Mouse (Mus musculus): ENCODE measurements around the gene Gm10974. TPM values are rescaled to one million over a fixed set of nuclear protein-coding genes. Genes with fewer than 3 reads are reported as not detected.

The Gm10974 gene
- polyA plus RNA-seq (2014; fragmentation: Nextera tagmentation; extraction: Ambion mirVana): not detected in 2 replicates

GRCm38 (mm10) chr7:66365904-66366303, at the start of gene Gm10974:
Gm10974 (plus strand) TSS chr7:66365905.
- no peak within 1 kb of the TSS for H3K4me3 ChIP-seq (ENCODE audit: control insufficient read depth in 1 of 2, insufficient read depth in 1 of 2, low read depth in 1 of 2, low read length in 2 of 2)
- no peak within 1 kb of the TSS for H3K9ac ChIP-seq (ENCODE audit: low read length)
- no peak for ATAC-seq (ENCODE audit: insufficient number of reproducible peaks, insufficient read depth, low FRiP score, low read depth)
- peaks cover 7% of the 10 kb centered on the region; the same call in 1 of the 2 replicates for H3K9me3 ChIP-seq (ENCODE audit: control insufficient read depth, low read length)
- peaks cover 6 to 14% of the 10 kb centered on the region in 2 experiments for H3K4me1 ChIP-seq (ENCODE audit: control insufficient read depth in 2 of 2, insufficient read depth in 2 of 2, low read length in 2 of 2)
- no peak within 1 kb of the TSS for H3K27ac ChIP-seq (replicated peaks in 1 of 2; ENCODE audit: control insufficient read depth in 1 of 2, insufficient read depth in 1 of 2, low read depth in 2 of 2, low read length in 2 of 2)
- no peaks in the 10 kb centered on the region for H3K27me3 ChIP-seq (ENCODE audit: control insufficient read depth, insufficient read depth, low read length)
- 56% methylated on average over 2 of the region's 2 CpGs for WGBS
- H3K36me3 ChIP-seq (ENCODE audit: control insufficient read depth, insufficient read depth, low read length): no peaks in the 10 kb centered on the region
- no peak within 1 kb of the TSS for H3K4me2 ChIP-seq (ENCODE audit: low read length)

GRCm38 (mm10) chr7:66318147-66318546, 47.6 kb upstream of the Gm10974 start:
- Histone ChIP-seq H3K4me2 (ENCODE audit: low read length) (no peak overlapping the region), H3K27ac (replicated peaks in 1 of 2; ENCODE audit: control insufficient read depth in 1 of 2, insufficient read depth in 1 of 2, low read depth in 2 of 2, low read length in 2 of 2) (no peak overlapping the region), H3K9me3 (ENCODE audit: control insufficient read depth, low read length) (peaks cover 4% of the 10 kb centered on the region), H3K9ac (ENCODE audit: low read length) (no peak overlapping the region), H3K4me1 (ENCODE audit: control insufficient read depth in 2 of 2, insufficient read depth in 2 of 2, low read length in 2 of 2) (peaks cover 3 to 8% of the 10 kb centered on the region in 2 experiments), H3K27me3 (ENCODE audit: control insufficient read depth, insufficient read depth, low read length) (no peaks in the 10 kb centered on the region), H3K4me3 (ENCODE audit: control insufficient read depth in 1 of 2, insufficient read depth in 1 of 2, low read depth in 1 of 2, low read length in 2 of 2) (no peak overlapping the region), H3K36me3 (ENCODE audit: control insufficient read depth, insufficient read depth, low read length) (no peaks in the 10 kb centered on the region)
- 85% methylated on average over 6 of the region's 6 CpGs for WGBS
- no peak for ATAC-seq (ENCODE audit: insufficient number of reproducible peaks, insufficient read depth, low FRiP score, low read depth)

- H3K9me3 ChIP-seq (ENCODE audit: control insufficient read depth, low read length): peaks cover under 1% of the 10 kb centered on the region; the same call in 1 of the 2 replicates
- ATAC-seq (ENCODE audit: insufficient number of reproducible peaks, insufficient read depth, low FRiP score, low read depth): no peak
- H3K4me3 ChIP-seq (ENCODE audit: control insufficient read depth in 1 of 2, insufficient read depth in 1 of 2, low read depth in 1 of 2, low read length in 2 of 2): no peak overlapping the region
- H3K4me1 ChIP-seq (ENCODE audit: control insufficient read depth in 2 of 2, insufficient read depth in 2 of 2, low read length in 2 of 2): peaks cover 3 to 13% of the 10 kb centered on the region in 2 experiments
- H3K27me3 ChIP-seq (ENCODE audit: control insufficient read depth, insufficient read depth, low read length): no peaks in the 10 kb centered on the region
- H3K27ac ChIP-seq (replicated peaks in 1 of 2; ENCODE audit: control insufficient read depth in 1 of 2, insufficient read depth in 1 of 2, low read depth in 2 of 2, low read length in 2 of 2): 0 out of 4 replicates have a peak overlapping the region, but pooled peaks of 1 of the 2 experiments have one; percentile 8
- H3K9ac ChIP-seq (ENCODE audit: low read length): no peak overlapping the region
- H3K4me2 ChIP-seq (ENCODE audit: low read length): no peak overlapping the region
- H3K36me3 ChIP-seq (ENCODE audit: control insufficient read depth, insufficient read depth, low read length): no peaks in the 10 kb centered on the region
- WGBS: 49% methylated on average over 5 of the region's 5 CpGs
Observed at GRCm38 (mm10) chr7:66320996-66321395, 44.7 kb upstream of the Gm10974 start.

- no peak for ATAC-seq (ENCODE audit: insufficient number of reproducible peaks, insufficient read depth, low FRiP score, low read depth)
- Histone ChIP-seq H3K27ac (replicated peaks in 1 of 2; ENCODE audit: control insufficient read depth in 1 of 2, insufficient read depth in 1 of 2, low read depth in 2 of 2, low read length in 2 of 2) (no peak overlapping the region), H3K27me3 (ENCODE audit: control insufficient read depth, insufficient read depth, low read length) (no peaks in the 10 kb centered on the region), H3K4me2 (ENCODE audit: low read length) (no peak overlapping the region), H3K4me1 (ENCODE audit: control insufficient read depth in 2 of 2, insufficient read depth in 2 of 2, low read length in 2 of 2) (peaks cover 3 to 13% of the 10 kb centered on the region in 2 experiments), H3K9me3 (ENCODE audit: control insufficient read depth, low read length) (no peaks in the 10 kb centered on the region), H3K36me3 (ENCODE audit: control insufficient read depth, insufficient read depth, low read length) (no peaks in the 10 kb centered on the region), H3K4me3 (ENCODE audit: control insufficient read depth in 1 of 2, insufficient read depth in 1 of 2, low read depth in 1 of 2, low read length in 2 of 2) (no peak overlapping the region), H3K9ac (ENCODE audit: low read length) (no peak overlapping the region)
- 72% methylated on average over 9 of the region's 9 CpGs for WGBS
Observed at GRCm38 (mm10) chr7:66323252-66324015, 42.3 kb upstream of the Gm10974 start.

GRCm38 (mm10) chr7:66325419-66326053, 40.2 kb upstream of the Gm10974 start:
- no peak overlapping the region for H3K4me3 ChIP-seq (ENCODE audit: control insufficient read depth in 1 of 2, insufficient read depth in 1 of 2, low read depth in 1 of 2, low read length in 2 of 2)
- no peak overlapping the region for H3K4me2 ChIP-seq (ENCODE audit: low read length)
- no peaks in the 10 kb centered on the region for H3K9me3 ChIP-seq (ENCODE audit: control insufficient read depth, low read length)
- ATAC-seq (ENCODE audit: insufficient number of reproducible peaks, insufficient read depth, low FRiP score, low read depth): peak; percentile 47; the same call in 1 of the 2 replicates
- H3K4me1 ChIP-seq (ENCODE audit: control insufficient read depth in 2 of 2, insufficient read depth in 2 of 2, low read length in 2 of 2): peaks cover 3 to 13% of the 10 kb centered on the region in 2 experiments
- 64% methylated on average over 3 of the region's 3 CpGs for WGBS
- H3K9ac ChIP-seq (ENCODE audit: low read length): no peak overlapping the region
- H3K27ac ChIP-seq (replicated peaks in 1 of 2; ENCODE audit: control insufficient read depth in 1 of 2, insufficient read depth in 1 of 2, low read depth in 2 of 2, low read length in 2 of 2): no peak overlapping the region; a peak in 1 of 4 replicates
- no peaks in the 10 kb centered on the region for H3K27me3 ChIP-seq (ENCODE audit: control insufficient read depth, insufficient read depth, low read length)
- 0 out of 2 replicates have a peak, but pooled peaks cover 3% of the 10 kb centered on the region for H3K36me3 ChIP-seq (ENCODE audit: control insufficient read depth, insufficient read depth, low read length)

GRCm38 (mm10) chr7:66327516-66327915, 38.2 kb upstream of the Gm10974 start:
- no peaks in the 10 kb centered on the region for H3K27me3 ChIP-seq (ENCODE audit: control insufficient read depth, insufficient read depth, low read length)
- WGBS: 92% methylated on average over 2 of the region's 2 CpGs
- H3K9ac ChIP-seq (ENCODE audit: low read length): no peak overlapping the region
- no peak for ATAC-seq (ENCODE audit: insufficient number of reproducible peaks, insufficient read depth, low FRiP score, low read depth)
- H3K36me3 ChIP-seq (ENCODE audit: control insufficient read depth, insufficient read depth, low read length): 0 out of 2 replicates have a peak, but pooled peaks cover 4% of the 10 kb centered on the region
- no peak overlapping the region for H3K4me3 ChIP-seq (ENCODE audit: control insufficient read depth in 1 of 2, insufficient read depth in 1 of 2, low read depth in 1 of 2, low read length in 2 of 2)
- H3K27ac ChIP-seq (replicated peaks in 1 of 2; ENCODE audit: control insufficient read depth in 1 of 2, insufficient read depth in 1 of 2, low read depth in 2 of 2, low read length in 2 of 2): no peak overlapping the region
- no peaks in the 10 kb centered on the region for H3K9me3 ChIP-seq (ENCODE audit: control insufficient read depth, low read length)
- H3K4me2 ChIP-seq (ENCODE audit: low read length): no peak overlapping the region
- H3K4me1 ChIP-seq (ENCODE audit: control insufficient read depth in 2 of 2, insufficient read depth in 2 of 2, low read length in 2 of 2): peaks cover 0 to 5% of the 10 kb centered on the region in 2 experiments; a peak in 2 of 4 replicates

- no peak overlapping the region for H3K9ac ChIP-seq (ENCODE audit: low read length)
- H3K4me1 ChIP-seq (ENCODE audit: control insufficient read depth in 2 of 2, insufficient read depth in 2 of 2, low read length in 2 of 2): peaks cover 0 to 2% of the 10 kb centered on the region in 2 experiments; a peak in 1 of 4 replicates
- no peak for ATAC-seq (ENCODE audit: insufficient number of reproducible peaks, insufficient read depth, low FRiP score, low read depth)
- 0 out of 2 replicates have a peak, but pooled peaks cover 4% of the 10 kb centered on the region for H3K9me3 ChIP-seq (ENCODE audit: control insufficient read depth, low read length)
- H3K4me2 ChIP-seq (ENCODE audit: low read length): no peak overlapping the region
- H3K36me3 ChIP-seq (ENCODE audit: control insufficient read depth, insufficient read depth, low read length): 0 out of 2 replicates have a peak, but pooled peaks cover 10% of the 10 kb centered on the region
- H3K4me3 ChIP-seq (ENCODE audit: control insufficient read depth in 1 of 2, insufficient read depth in 1 of 2, low read depth in 1 of 2, low read length in 2 of 2): no peak overlapping the region
- WGBS: 75% methylated on average over 9 of the region's 9 CpGs
- H3K27me3 ChIP-seq (ENCODE audit: control insufficient read depth, insufficient read depth, low read length): no peaks in the 10 kb centered on the region
- no peak overlapping the region for H3K27ac ChIP-seq (replicated peaks in 1 of 2; ENCODE audit: control insufficient read depth in 1 of 2, insufficient read depth in 1 of 2, low read depth in 2 of 2, low read length in 2 of 2)
Observed at GRCm38 (mm10) chr7:66330610-66331009, 35.1 kb upstream of the Gm10974 start.
